Mouse (Mus musculus) bone marrow, adult 2 months (tissue): ENCODE data around the gene Cdh12. TPM values are rescaled to one million over a fixed set of nuclear protein-coding genes. Genes with fewer than 3 reads are reported as not detected.
"Not testable (repeated sequence)": the region's sequence is repeated elsewhere in the genome, so short reads cannot be mapped to it uniquely, and the experiment has no call there.

ENCODE experiments used
- H3K27ac ChIP-seq: fragments of 200-500 bp; 2 replicates; pipeline ENCODE4 v1.5.1; 2012; ENCODE audit warnings: low read depth, mild to moderate bottlenecking, control low read depth, inconsistent platforms, low read length; ENCODE audit not compliant: control insufficient read depth, poor library complexity, insufficient read depth
- H3K4me1 ChIP-seq: fragments of 200-500 bp; 2 replicates; pipeline ENCODE4 v1.6.1; 2011; ENCODE audit warnings: low read length; ENCODE audit not compliant: control insufficient read depth, insufficient read depth
- H3K4me3 ChIP-seq: fragments of 200-500 bp; replicated peaks from 2 replicates; pipeline ENCODE3; 2011; ENCODE audit warnings: mild to moderate bottlenecking, low read depth, low read length, control low read depth; ENCODE audit not compliant: control insufficient read depth
- CTCF ChIP-seq: fragments of 200-500 bp; IDR thresholded peaks from 2 replicates; pipeline ENCODE4 v1.5.1; 2011; ENCODE audit warnings: low read length, control low read depth; ENCODE audit not compliant: control insufficient read depth, insufficient read depth
- POLR2A ChIP-seq: fragments of 200-500 bp; IDR thresholded peaks from 2 replicates; pipeline ENCODE4 v1.6.1; 2011; ENCODE audit warnings: low read depth, mild to moderate bottlenecking, control low read depth, low read length, borderline replicate concordance; ENCODE audit not compliant: control insufficient read depth
- WGBS: fragments of 180-500 bp; shearing (Covaris S2); methylation state at CpG from one replicate; pipeline ENCODE4 v1.1.7; 2018; 5-methylcytosine and 5-hydroxymethylcytosine counted together
- polyA plus RNA-seq: library from polyadenylated mRNA; stranded (reverse); fragments of >200 nt; gene quantifications from 2 replicates; pipeline ENCODE4 v1.2.4, GENCODE M21; 2011; ENCODE audit warnings: low replicate concordance; ENCODE audit not compliant: missing spikeins, insufficient read depth, insufficient read length

The Cdh12 gene
- polyA plus RNA-seq, 1 experiment, result not detected

GRCm38 (mm10) chr15:20550979-20551378 lies 101.9 kb downstream of the Cdh12 start:
- 79% methylated on average over 4 of the region's 4 CpGs for WGBS

GRCm38 (mm10) chr15:20571012-20571411 lies 121.9 kb downstream of the Cdh12 start:
- no peak overlapping the region for H3K4me3 ChIP-seq
- no peak for TF ChIP-seq CTCF
- TF ChIP-seq POLR2A, result no peak
- 77% methylated on average over 4 of the region's 4 CpGs for WGBS
- no peak overlapping the region for H3K27ac ChIP-seq
- H3K4me1 ChIP-seq, result no peaks in the 10 kb centered on the region

More at GRCm38 (mm10) chr15:20550979-20551378, 101.9 kb downstream of the Cdh12 start:
- Histone ChIP-seq H3K4me3 (no peak overlapping the region), H3K27ac (no peak overlapping the region), H3K4me1 (no peaks in the 10 kb centered on the region)
- no peak for TF ChIP-seq CTCF
- no peak for TF ChIP-seq POLR2A

GRCm38 (mm10) chr15:20582567-20583075 lies 133.6 kb downstream of the Cdh12 start:
- Histone ChIP-seq H3K4me3 (no peak overlapping the region), H3K4me1 (no peaks in the 10 kb centered on the region), H3K27ac (no peak overlapping the region)
- no peak for TF ChIP-seq POLR2A
- TF ChIP-seq CTCF, result no peak
- 53% methylated on average over 5 of the region's 5 CpGs for WGBS

- H3K27ac ChIP-seq, result no peak overlapping the region
- TF ChIP-seq POLR2A (no peak), CTCF (no peak)
- 74% methylated on average over 5 of the region's 5 CpGs for WGBS
- no peak overlapping the region for H3K4me3 ChIP-seq
- H3K4me1 ChIP-seq, result no peaks in the 10 kb centered on the region
Measured at GRCm38 (mm10) chr15:20591599-20591998, 142.5 kb downstream of the Cdh12 start.

GRCm38 (mm10) chr15:20605751-20606150 lies 156.7 kb downstream of the Cdh12 start:
- 64% methylated on average over 3 of the region's 3 CpGs for WGBS
- H3K27ac ChIP-seq, H3K4me1 ChIP-seq, H3K4me3 ChIP-seq: not testable (repeated sequence)

- 78% methylated on average over 2 of the region's 2 CpGs for WGBS
- no peak for TF ChIP-seq CTCF
- no peak for TF ChIP-seq POLR2A
- H3K4me3 ChIP-seq, result no peak overlapping the region
- no peaks in the 10 kb centered on the region for H3K4me1 ChIP-seq
- no peak overlapping the region for H3K27ac ChIP-seq
Measured at GRCm38 (mm10) chr15:20634593-20634992, 185.5 kb downstream of the Cdh12 start.

- WGBS, result 78% methylated on average over 2 of the region's 2 CpGs
- Histone ChIP-seq H3K27ac (no peak overlapping the region), H3K4me1 (no peaks in the 10 kb centered on the region), H3K4me3 (no peak overlapping the region)
- TF ChIP-seq POLR2A (no peak), CTCF (no peak)
Measured at GRCm38 (mm10) chr15:20639155-20639554, 190.1 kb downstream of the Cdh12 start.

GRCm38 (mm10) chr15:20642905-20643414 lies 193.9 kb downstream of the Cdh12 start:
- Histone ChIP-seq H3K27ac (no peak overlapping the region), H3K4me3 (no peak overlapping the region), H3K4me1 (no peaks in the 10 kb centered on the region)
- TF ChIP-seq CTCF (no peak), POLR2A (no peak)
- 84% methylated on average over 3 of the region's 3 CpGs for WGBS

- Histone ChIP-seq H3K4me1 (no peaks in the 10 kb centered on the region), H3K4me3 (no peak overlapping the region), H3K27ac (no peak overlapping the region)
- TF ChIP-seq POLR2A (no peak), CTCF (no peak)
- 35% methylated on average over 2 of the region's 2 CpGs for WGBS
Measured at GRCm38 (mm10) chr15:20660221-20660620, 211.2 kb downstream of the Cdh12 start.
